8 mouse cellular contexts compared by ENCODE assay signal in genomic region chr3:89299499-89299898, GRCm38 (mm10). TPM values are rescaled to one million over a fixed set of nuclear protein-coding genes. Genes with fewer than 3 reads are reported as not detected.
DNase-seq lines count a peak whose midpoint lies in the region; ATAC-seq and TF ChIP-seq lines count a peak whose summit lies in the region.

No protein-coding gene starts in this region.

- no peaks in the 10 kb centered on the region for H3K27me3 ChIP-seq in liver, adult 2 months (ENCODE audit: control insufficient read depth, insufficient read depth, low read length)
- peaks cover 6% of the 10 kb centered on the region for H3K27me3 ChIP-seq in hindbrain, embryonic 11.5 days (ENCODE audit: control insufficient read depth, insufficient read depth, low read length)
- H3K27me3 ChIP-seq in limb, embryonic 13.5 days: no peaks in the 10 kb centered on the region
- peaks cover 3% of the 10 kb centered on the region; the same call in 1 of the 2 replicates for H3K27me3 ChIP-seq in midbrain, embryonic 16.5 days (ENCODE audit: control insufficient read depth, insufficient read depth, low read depth, low read length)

- no peaks in the 10 kb centered on the region; the same call in 1 of the 2 replicates for H3K79me2 ChIP-seq in liver, adult 2 months (ENCODE audit: control insufficient read depth, insufficient read depth, low read length)

- H3K36me3 ChIP-seq in liver, adult 2 months (ENCODE audit: control insufficient read depth, insufficient read depth, low read length): no peaks in the 10 kb centered on the region
- no peaks in the 10 kb centered on the region for H3K36me3 ChIP-seq in hindbrain, embryonic 11.5 days (ENCODE audit: control insufficient read depth, insufficient read depth, low read length)
- H3K36me3 ChIP-seq in limb, embryonic 13.5 days: no peaks in the 10 kb centered on the region
- no peaks in the 10 kb centered on the region for H3K36me3 ChIP-seq in midbrain, embryonic 16.5 days (ENCODE audit: control insufficient read depth, insufficient read depth, low read length)

- peak; percentile 23; the same call in 1 of the 2 replicates for TF ChIP-seq CTCF in liver, adult 2 months (IDR thresholded peaks at IDR 0.05; ENCODE audit: low read depth, low read length)

- H3K4me3 ChIP-seq in liver, adult 2 months (ENCODE audit: insufficient read depth, low read depth, low read length): peak overlapping the region; percentile 57
- H3K4me3 ChIP-seq in hindbrain, embryonic 11.5 days (ENCODE audit: low read depth, low read length): no peak overlapping the region
- peak overlapping the region; percentile 33 for H3K4me3 ChIP-seq in limb, embryonic 13.5 days
- peak overlapping the region; percentile 11; the same call in 1 of the 2 replicates for H3K4me3 ChIP-seq in midbrain, embryonic 16.5 days (ENCODE audit: low read depth, low read length)

- H3K9ac ChIP-seq in liver, adult 2 months (ENCODE audit: low read depth, low read length): peak overlapping the region; percentile 66
- H3K9ac ChIP-seq in hindbrain, embryonic 11.5 days (ENCODE audit: low read depth, low read length): no peak overlapping the region
- peak overlapping the region; percentile 53 for H3K9ac ChIP-seq in limb, embryonic 13.5 days
- peak overlapping the region; percentile 7; the same call in 1 of the 2 replicates for H3K9ac ChIP-seq in midbrain, embryonic 16.5 days (ENCODE audit: low read depth, low read length)

- peak; percentile 68 for ATAC-seq in common myeloid progenitor, adult 5-6 weeks (replicated peaks; ENCODE audit: low read depth, poor library complexity, severe bottlenecking)
- no peak for ATAC-seq in hindbrain, embryonic 11.5 days (ENCODE audit: low FRiP score)
- ATAC-seq in limb, embryonic 13.5 days (ENCODE audit: low FRiP score, low read depth): no peak
- ATAC-seq in midbrain, embryonic 16.5 days: peak; percentile 32; the same call in 1 of the 2 replicates

- H3K27ac ChIP-seq in liver, adult 2 months (replicated peaks; ENCODE audit: insufficient read depth, low read depth, low read length): peak overlapping the region; percentile 78
- H3K27ac ChIP-seq in hindbrain, embryonic 11.5 days (ENCODE audit: low read depth, low read length): no peak overlapping the region
- H3K27ac ChIP-seq in limb, embryonic 13.5 days: no peak overlapping the region
- H3K27ac ChIP-seq in midbrain, embryonic 16.5 days (ENCODE audit: low read length): no peak overlapping the region

- no peaks in the 10 kb centered on the region for H3K9me3 ChIP-seq in hindbrain, embryonic 11.5 days (ENCODE audit: control insufficient read depth, low read length)
- H3K9me3 ChIP-seq in limb, embryonic 13.5 days: no peaks in the 10 kb centered on the region
- H3K9me3 ChIP-seq in midbrain, embryonic 16.5 days (replicated peaks; ENCODE audit: control insufficient read depth, low read length, poor library complexity, severe bottlenecking): no peaks in the 10 kb centered on the region

- 5% methylated on average over 14 of the region's 14 CpGs for WGBS in liver, adult 2 months
- 5% methylated on average over 14 of the region's 14 CpGs for WGBS in hindbrain, embryonic 11.5 days
- WGBS in limb, embryonic 13.5 days: 1% methylated on average over 14 of the region's 14 CpGs
- WGBS in midbrain, embryonic 16.5 days: 4% methylated on average over 14 of the region's 14 CpGs

- peak overlapping the region; percentile 20; the same call in 1 of the 2 replicates for H3K4me2 ChIP-seq in hindbrain, embryonic 11.5 days (replicated peaks; ENCODE audit: low read depth, low read length)
- peak overlapping the region; percentile 64 for H3K4me2 ChIP-seq in limb, embryonic 13.5 days (replicated peaks)
- peak overlapping the region; percentile 48 for H3K4me2 ChIP-seq in midbrain, embryonic 16.5 days (ENCODE audit: low read length)

- peaks cover 17% of the 10 kb centered on the region for H3K4me1 ChIP-seq in liver, adult 2 months (ENCODE audit: control insufficient read depth, insufficient read depth, low read length)
- H3K4me1 ChIP-seq in hindbrain, embryonic 11.5 days (replicated peaks; ENCODE audit: control insufficient read depth, insufficient read depth, low read length): 0 out of 2 replicates have a peak, but pooled peaks cover 4% of the 10 kb centered on the region
- peaks cover 17% of the 10 kb centered on the region for H3K4me1 ChIP-seq in limb, embryonic 13.5 days
- H3K4me1 ChIP-seq in midbrain, embryonic 16.5 days (ENCODE audit: control insufficient read depth, insufficient read depth, low read length): peaks cover 8% of the 10 kb centered on the region; the same call in 1 of the 2 replicates

- DNase-seq in liver, adult 2 months (ENCODE audit: extremely low read depth, low read depth, low spot score): peak; percentile 66
- DNase-seq in liver (no peak), adipocyte (ENCODE audit: low spot score) (no peak)
- peak; percentile 59 for DNase-seq in hindbrain, embryonic 11.5 days (ENCODE audit: low spot score)
- no peak for DNase-seq in urinary bladder, adult 18-20 months (ENCODE audit: low spot score in 2 of 2)

- no peak for TF ChIP-seq POLR2A in liver, adult 2 months (IDR thresholded peaks at IDR 0.05; ENCODE audit: extremely low read depth, insufficient read depth, low read length)

RNA-seq across cellular contexts. Expression of gene Efna1, which starts 18.6 kb away (rescaled TPM):
- total RNA-seq in liver, adult 2 months (2014; rRNA removed): 22.1 and 35.2 TPM in 2 replicates
- polyA plus RNA-seq in liver, adult 2 months (2012; rRNA removed): 73.1 and 73.4 TPM in 2 replicates
- total RNA-seq in common myeloid progenitor, adult 5-6 weeks (2017): not detected in 2 replicates
- 14.0 and 16.4 TPM in 2 replicates for polyA plus RNA-seq in hindbrain, embryonic 11.5 days (2014; fragmentation: Nextera tagmentation; extraction: Ambion mirVana)
- 44.0 and 46.2 TPM in 2 replicates for polyA plus RNA-seq in limb, embryonic 13.5 days (2015; fragmentation: Nextera tagmentation; extraction: Ambion mirVana)
- 6.8 and 7.4 TPM in 2 replicates for polyA plus RNA-seq in midbrain, embryonic 16.5 days (2015; fragmentation: Nextera tagmentation; extraction: Ambion mirVana)

RNA-seq across cellular contexts. Expression of gene Efna3, which starts 23.3 kb away (rescaled TPM):
- not detected in 2 replicates for total RNA-seq in liver, adult 2 months (2014; rRNA removed)
- polyA plus RNA-seq in liver, adult 2 months (2012; rRNA removed): not detected in 2 replicates
- total RNA-seq in common myeloid progenitor, adult 5-6 weeks (2017): not detected in 2 replicates
- polyA plus RNA-seq in hindbrain, embryonic 11.5 days (2014; fragmentation: Nextera tagmentation; extraction: Ambion mirVana): 13.8 TPM in 2 replicates
- 27.4 and 30.6 TPM in 2 replicates for polyA plus RNA-seq in limb, embryonic 13.5 days (2015; fragmentation: Nextera tagmentation; extraction: Ambion mirVana)
- polyA plus RNA-seq in midbrain, embryonic 16.5 days (2015; fragmentation: Nextera tagmentation; extraction: Ambion mirVana): 40.5 and 59.0 TPM in 2 replicates

RNA-seq across cellular contexts. Expression of gene Slc50a1, which starts 29.1 kb away (rescaled TPM):
- 6.4 and 7.0 TPM in 2 replicates for total RNA-seq in liver, adult 2 months (2014; rRNA removed)
- polyA plus RNA-seq in liver, adult 2 months (2012; rRNA removed): 36.3 and 41.2 TPM in 2 replicates
- 32.5 and 65.3 TPM in 2 replicates for total RNA-seq in common myeloid progenitor, adult 5-6 weeks (2017)
- polyA plus RNA-seq in hindbrain, embryonic 11.5 days (2014; fragmentation: Nextera tagmentation; extraction: Ambion mirVana): 35.9 and 37.5 TPM in 2 replicates
- 85.5 and 88.8 TPM in 2 replicates for polyA plus RNA-seq in limb, embryonic 13.5 days (2015; fragmentation: Nextera tagmentation; extraction: Ambion mirVana)
- 40.2 and 41.3 TPM in 2 replicates for polyA plus RNA-seq in midbrain, embryonic 16.5 days (2015; fragmentation: Nextera tagmentation; extraction: Ambion mirVana)

RNA-seq across cellular contexts. Expression of gene Efna4, which starts 38.3 kb away (rescaled TPM):
- not detected in 2 replicates for total RNA-seq in liver, adult 2 months (2014; rRNA removed)
- polyA plus RNA-seq in liver, adult 2 months (2012; rRNA removed): 0.06 and 0.27 TPM in 2 replicates
- 1.7 and 3.8 TPM in 2 replicates for total RNA-seq in common myeloid progenitor, adult 5-6 weeks (2017)
- 18.9 and 20.6 TPM in 2 replicates for polyA plus RNA-seq in hindbrain, embryonic 11.5 days (2014; fragmentation: Nextera tagmentation; extraction: Ambion mirVana)
- polyA plus RNA-seq in limb, embryonic 13.5 days (2015; fragmentation: Nextera tagmentation; extraction: Ambion mirVana): 49.0 and 51.6 TPM in 2 replicates
- 3.7 and 4.2 TPM in 2 replicates for polyA plus RNA-seq in midbrain, embryonic 16.5 days (2015; fragmentation: Nextera tagmentation; extraction: Ambion mirVana)

RNA-seq across cellular contexts. Expression of gene Dpm3, which starts 40.3 kb away (rescaled TPM):
- 102 and 131 TPM in 2 replicates for total RNA-seq in liver, adult 2 months (2014; rRNA removed)
- polyA plus RNA-seq in liver, adult 2 months (2012; rRNA removed): 243 and 245 TPM in 2 replicates
- 63.6 and 66.6 TPM in 2 replicates for total RNA-seq in common myeloid progenitor, adult 5-6 weeks (2017)
- 75.7 and 82.9 TPM in 2 replicates for polyA plus RNA-seq in hindbrain, embryonic 11.5 days (2014; fragmentation: Nextera tagmentation; extraction: Ambion mirVana)
- 120 and 126 TPM in 2 replicates for polyA plus RNA-seq in limb, embryonic 13.5 days (2015; fragmentation: Nextera tagmentation; extraction: Ambion mirVana)
- 60.4 and 64.5 TPM in 2 replicates for polyA plus RNA-seq in midbrain, embryonic 16.5 days (2015; fragmentation: Nextera tagmentation; extraction: Ambion mirVana)

Comparison
In these comparisons a context has a peak if more than half of its experiments do, and no peak if none do; other contexts are left out.
1. DNase-seq: peak in liver, adult 2 months (single experiment) and hindbrain, embryonic 11.5 days (single experiment); none in liver (single experiment), adipocyte (single experiment) and urinary bladder, adult 18-20 months (0 of 2).
2. ATAC-seq: peak in common myeloid progenitor, adult 5-6 weeks (single experiment) and midbrain, embryonic 16.5 days (single experiment); none in hindbrain, embryonic 11.5 days (single experiment) and limb, embryonic 13.5 days (single experiment).
3. RNA of gene Efna3, which starts 23.3 kb away (polyA plus RNA-seq): 40.5 to 59.0 TPM in midbrain, embryonic 16.5 days, 27.4 to 30.6 TPM in limb, embryonic 13.5 days and 13.8 TPM in hindbrain, embryonic 11.5 days; not detected in liver, adult 2 months; every median in the first group is over 10 times any median in the second.
4. Peak in every context shown above with its lines, with median percentiles within 50 percentile points of each other: H3K4me2 ChIP-seq.